Mouse (Mus musculus): Measurements from ENCODE around the gene Hist1h2aa. TPM values are rescaled to one million over a fixed set of nuclear protein-coding genes. Genes with fewer than 3 reads are reported as not detected.

Gene Hist1h2aa
- total and polyA plus RNA-seq, 3 experiments, result not detected

DNA sequence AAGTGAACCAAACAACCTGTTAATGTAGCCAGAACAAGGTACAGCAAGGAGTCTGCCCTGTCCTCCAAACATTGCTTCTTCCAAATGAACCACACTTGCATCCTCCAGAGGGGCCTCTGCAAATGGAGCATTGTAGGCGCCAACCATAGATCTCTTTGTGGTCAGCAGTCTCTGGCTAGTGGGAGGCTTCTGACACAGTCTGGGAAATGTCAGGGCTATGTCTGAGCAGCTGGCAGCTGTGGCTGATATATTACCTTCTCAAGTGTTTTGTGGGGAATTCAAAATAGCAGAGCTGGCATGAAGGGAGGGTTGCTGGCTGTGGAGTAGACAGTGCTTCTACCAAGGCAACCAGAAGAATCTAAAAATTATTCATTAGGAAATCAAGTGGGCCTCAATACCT is 18.1 kb upstream of the Hist1h2aa start:
- no peak for DNase-seq (ENCODE audit: extremely low read depth)
- Histone ChIP-seq H3K4me3 (replicated peaks in 1 of 3; ENCODE audit: low read depth in 2 of 3, low read length in 2 of 3, poor library complexity in 1 of 3) (no peak overlapping the region), H3K9me3 (replicated peaks; ENCODE audit: low read length) (no peaks in the 10 kb centered on the region), H3K4me2 (ENCODE audit: insufficient read depth, low read depth, poor library complexity, severe bottlenecking) (no peak overlapping the region), H3K27me3 (replicated peaks) (no peaks in the 10 kb centered on the region), H3K4me1 (ENCODE audit: control insufficient read depth in 1 of 2, insufficient read depth in 2 of 2) (peaks cover 0 to 30% of the 10 kb centered on the region in 2 experiments; a peak in 3 of 4 replicates), H3K27ac (ENCODE audit: insufficient read depth, low read depth) (no peak overlapping the region), H3K9ac (ENCODE audit: insufficient read depth, low read depth) (no peak overlapping the region), H3K79me2 (replicated peaks; ENCODE audit: control insufficient read depth, extremely low read depth, insufficient read depth, poor library complexity, severe bottlenecking) (no peaks in the 10 kb centered on the region), H3K36me3 (replicated peaks in 1 of 2; ENCODE audit: control insufficient read depth in 1 of 2, insufficient read depth in 1 of 2, low read length in 1 of 2) (no peaks in the 10 kb centered on the region)
- in situ Hi-C loops (cut with MboI; ENCODE audit: low pct_ligation_motif_present, low pct_unique_long_range_greater_than_20kb, low sequenced_read_pairs) (no loop called here), dilution Hi-C loops (cut with MboI; ENCODE audit: extremely low pct_ligation_motif_present, extremely low pct_unique_long_range_greater_than_20kb, low sequenced_read_pairs) (no loop called here)
- no peak for TF ChIP-seq NELFE (IDR thresholded peaks at IDR 0.05; ENCODE audit: low read depth, low read length)
- no peak for TF ChIP-seq CTCF (conservative IDR thresholded peaks at IDR 0.05 in 1 of 2, IDR thresholded peaks at IDR 0.05 in 1 of 2; ENCODE audit: low read depth in 2 of 2, low read length in 2 of 2)
- TF ChIP-seq ZC3H11A (IDR thresholded peaks at IDR 0.05; ENCODE audit: low read depth, low read length), result no peak
- no peak for TF ChIP-seq HCFC1 (IDR thresholded peaks at IDR 0.05; ENCODE audit: low read depth, low read length)
- TF ChIP-seq POLR2A (IDR thresholded peaks at IDR 0.05; ENCODE audit: low read depth, low read length), result no peak
- TF ChIP-seq TCF12 (IDR thresholded peaks at IDR 0.05; ENCODE audit: low read depth, low read length), result no peak
- no peak for TF ChIP-seq PAX5 (IDR thresholded peaks at IDR 0.05; ENCODE audit: low read length)
- TF ChIP-seq UBTF (IDR thresholded peaks at IDR 0.05; ENCODE audit: low read depth, low read length), result no peak
- no peak for TF ChIP-seq GABPA (IDR thresholded peaks at IDR 0.05; ENCODE audit: insufficient replicate concordance, low read depth, low read length)

GRCm38 (mm10) chr13:23917674-23918073 is 16.6 kb upstream of the Hist1h2aa start:
- in situ Hi-C loops (cut with MboI; ENCODE audit: low pct_ligation_motif_present, low pct_unique_long_range_greater_than_20kb, low sequenced_read_pairs) (no loop called here), dilution Hi-C loops (cut with MboI; ENCODE audit: extremely low pct_ligation_motif_present, extremely low pct_unique_long_range_greater_than_20kb, low sequenced_read_pairs) (no loop called here)
- no peak for DNase-seq (ENCODE audit: extremely low read depth)
- H3K79me2 ChIP-seq (replicated peaks; ENCODE audit: control insufficient read depth, extremely low read depth, insufficient read depth, poor library complexity, severe bottlenecking), result no peaks in the 10 kb centered on the region
- H3K27ac ChIP-seq (ENCODE audit: insufficient read depth, low read depth), result no peak overlapping the region
- H3K9me3 ChIP-seq (replicated peaks; ENCODE audit: low read length), result no peaks in the 10 kb centered on the region
- no peaks in the 10 kb centered on the region for H3K36me3 ChIP-seq (replicated peaks in 1 of 2; ENCODE audit: control insufficient read depth in 1 of 2, insufficient read depth in 1 of 2, low read length in 1 of 2)
- H3K4me1 ChIP-seq (ENCODE audit: control insufficient read depth in 1 of 2, insufficient read depth in 2 of 2), result peaks cover 0 to 18% of the 10 kb centered on the region in 2 experiments; a peak in 3 of 4 replicates
- H3K4me2 ChIP-seq (ENCODE audit: insufficient read depth, low read depth, poor library complexity, severe bottlenecking), result no peak overlapping the region
- H3K27me3 ChIP-seq (replicated peaks), result no peaks in the 10 kb centered on the region
- H3K4me3 ChIP-seq (replicated peaks in 1 of 3; ENCODE audit: low read depth in 2 of 3, low read length in 2 of 3, poor library complexity in 1 of 3), result no peak overlapping the region
- TF ChIP-seq MAFK (IDR thresholded peaks at IDR 0.05; ENCODE audit: insufficient replicate concordance, low read length) (no peak), UBTF (IDR thresholded peaks at IDR 0.05; ENCODE audit: low read depth, low read length) (no peak), MEF2A (IDR thresholded peaks at IDR 0.05; ENCODE audit: borderline replicate concordance, low read depth, low read length) (no peak), CHD1 (IDR thresholded peaks at IDR 0.05; ENCODE audit: low read depth, low read length) (no peak), ZNF384 (IDR thresholded peaks at IDR 0.05; ENCODE audit: low read depth, low read length) (no peak), ELF1 (IDR thresholded peaks at IDR 0.05; ENCODE audit: low read depth, low read length) (no peak), ZMIZ1 (IDR thresholded peaks at IDR 0.05; ENCODE audit: low read depth, low read length) (no peak), RCOR1 (conservative IDR thresholded peaks at IDR 0.05; ENCODE audit: low read depth, low read length) (no peak), ZC3H11A (IDR thresholded peaks at IDR 0.05; ENCODE audit: low read depth, low read length) (no peak), MAX (IDR thresholded peaks at IDR 0.05; ENCODE audit: low read length) (no peak), MXI1 (IDR thresholded peaks at IDR 0.05; ENCODE audit: low read depth, low read length) (no peak), ETS1 (conservative IDR thresholded peaks at IDR 0.05; ENCODE audit: low read depth, low read length) (no peak), USF2 (conservative IDR thresholded peaks at IDR 0.05; ENCODE audit: low read depth, low read length) (no peak), POLR2AphosphoS2 (IDR thresholded peaks at IDR 0.05; ENCODE audit: low read depth, low read length) (no peak), KAT2A (IDR thresholded peaks at IDR 0.05; ENCODE audit: insufficient replicate concordance, low read length) (no peak), GABPA (IDR thresholded peaks at IDR 0.05; ENCODE audit: insufficient replicate concordance, low read depth, low read length) (no peak), JUND (conservative IDR thresholded peaks at IDR 0.05; ENCODE audit: low read depth, low read length) (no peak), MYC (IDR thresholded peaks at IDR 0.05; ENCODE audit: low read depth, low read length) (no peak), NRF1 (IDR thresholded peaks at IDR 0.05; ENCODE audit: low read depth, low read length) (no peak), ZKSCAN1 (IDR thresholded peaks at IDR 0.05; ENCODE audit: borderline replicate concordance, low read depth, low read length) (no peak)
- no peak overlapping the region for H3K9ac ChIP-seq (ENCODE audit: insufficient read depth, low read depth)

Measured in CH12.LX (cell line).